Mouse (Mus musculus) MEL (cell line): ENCODE data around the gene Tyw1.

Experiments used
- CTCF ChIP-seq, 3 experiments: IDR thresholded peaks in 2 of 3; conservative IDR thresholded peaks in 1 of 3; 2 replicates each; pipeline ENCODE4 v1.5.1; 2011 to 2012; ENCODE audit warnings: low read length in 3 of 3, low read depth in 2 of 3, mild to moderate bottlenecking in 2 of 3, improper control_type of control experiment in 1 of 3, inconsistent platforms in 1 of 3, mixed read lengths in 1 of 3, moderate library complexity in 1 of 3; ENCODE audit not compliant: control insufficient read depth in 1 of 3, insufficient read depth in 1 of 3, poor library complexity in 1 of 3, severe bottlenecking in 1 of 3
- E2F4 ChIP-seq: IDR thresholded peaks from 2 replicates; pipeline ENCODE4 v1.6.1; 2011; ENCODE audit warnings: low read depth, low read length, improper control_type of control experiment, borderline replicate concordance
- EP300 ChIP-seq, 2 experiments: IDR thresholded peaks; 2 replicates each; pipeline ENCODE4 v1.6.1; 2011; ENCODE audit warnings: improper control_type of control experiment in 2 of 2, low read length in 2 of 2, low read depth in 1 of 2, mild to moderate bottlenecking in 1 of 2
- HCFC1 ChIP-seq: IDR thresholded peaks from 2 replicates; pipeline ENCODE4 v1.6.1; 2012; ENCODE audit warnings: low read depth, mild to moderate bottlenecking, inconsistent platforms, low read length, improper control_type of control experiment, moderate library complexity
- POLR2A ChIP-seq, 2 experiments: IDR thresholded peaks; 2 replicates each; pipeline ENCODE4 v1.6.1; 2011 to 2012; ENCODE audit warnings: low read length in 2 of 2, mild to moderate bottlenecking in 2 of 2, control low read depth in 1 of 2, improper control_type of control experiment in 1 of 2, low read depth in 1 of 2, moderate library complexity in 1 of 2; ENCODE audit not compliant: control insufficient read depth in 1 of 2, insufficient read depth in 1 of 2, poor library complexity in 1 of 2
- SIN3A ChIP-seq: IDR thresholded peaks from 2 replicates; pipeline ENCODE4 v1.6.1; 2012; ENCODE audit warnings: low read length, improper control_type of control experiment, inconsistent platforms
- ZC3H11A ChIP-seq: IDR thresholded peaks from 2 replicates; pipeline ENCODE4 v1.6.1; 2012; ENCODE audit warnings: low read depth, mild to moderate bottlenecking, inconsistent platforms, low read length, improper control_type of control experiment

- no peak for TF ChIP-seq CTCF (IDR thresholded peaks at IDR 0.05 in 2 of 3, conservative IDR thresholded peaks at IDR 0.05 in 1 of 3; ENCODE audit: control insufficient read depth in 1 of 3, insufficient read depth in 1 of 3, low read depth in 2 of 3, low read length in 3 of 3, poor library complexity in 1 of 3, severe bottlenecking in 1 of 3)
- no peak for TF ChIP-seq SIN3A
- TF ChIP-seq E2F4: no peak
- TF ChIP-seq EP300 (IDR thresholded peaks at IDR 0.05; ENCODE audit: low read depth in 1 of 2, low read length in 2 of 2): no peak
- TF ChIP-seq POLR2A (IDR thresholded peaks at IDR 0.05; ENCODE audit: control insufficient read depth in 1 of 2, insufficient read depth in 1 of 2, low read depth in 1 of 2, low read length in 2 of 2, poor library complexity in 1 of 2): no peak
- no peak for TF ChIP-seq HCFC1
- TF ChIP-seq ZC3H11A: no peak
Observed at GRCm38 (mm10) chr5:130239856-130240255, 15.6 kb upstream of the Tyw1 start.
